Mouse (Mus musculus) left cerebral cortex, adult 8-10 months (tissue): ENCODE data around the gene Fkbp1b. TPM values are rescaled to one million over a fixed set of nuclear protein-coding genes. Genes with fewer than 3 reads are reported as not detected.
"Not testable (repeated sequence)": the region's sequence is repeated elsewhere in the genome, so short reads cannot be mapped to it uniquely, and the experiment has no call there.

Source experiments
- DNase-seq, 2 experiments: peaks; one replicate each; pipeline ENCODE4 v3.0.0; 2022; ENCODE audit warnings: low spot score in 2 of 2
- total RNA-seq, 4 experiments: library from RNA; stranded (reverse); gene quantifications; 2 replicates each; pipeline ENCODE4 v1.2.4; 2022

Gene Fkbp1b
- 10 to 100 TPM; 31.7 to 41.8 (median 39.3) TPM for total RNA-seq

- peak in 1 of 2 experiments; percentile 41 for DNase-seq
These were observed at the start of gene Fkbp1b for GRCm38 (mm10) chr12:4841392-4841887. TSS of gene Fkbp1b (minus strand) at chr12:4841591.

- DNase-seq = no peak
These were observed 48.5 kb upstream of the Fkbp1b start for GRCm38 (mm10) chr12:4889891-4890290.

GRCm38 (mm10) chr12:4889251-4889650, 47.9 kb upstream of the Fkbp1b start:
- no peak for DNase-seq

GRCm38 (mm10) chr12:4888739-4889138, 47.3 kb upstream of the Fkbp1b start:
- DNase-seq = no peak

GRCm38 (mm10) chr12:4886581-4886980, 45.2 kb upstream of the Fkbp1b start:
- DNase-seq = not testable (repeated sequence)

GRCm38 (mm10) chr12:4885062-4885461, 43.7 kb upstream of the Fkbp1b start:
- no peak for DNase-seq

- no peak for DNase-seq
These were observed 40.7 kb upstream of the Fkbp1b start for GRCm38 (mm10) chr12:4882086-4882485.

GRCm38 (mm10) chr12:4879048-4879447, 37.7 kb upstream of the Fkbp1b start:
- DNase-seq = no peak

GRCm38 (mm10) chr12:4878296-4878783, 36.9 kb upstream of the Fkbp1b start:
- no peak for DNase-seq

GRCm38 (mm10) chr12:4875623-4876022, 34.2 kb upstream of the Fkbp1b start:
- DNase-seq = no peak

- DNase-seq = peak in 1 of 2 experiments; percentile 18
These were observed 33.0 kb upstream of the Fkbp1b start, which contains the start of gene Mfsd2b for GRCm38 (mm10) chr12:4874161-4874927. TSS of gene Mfsd2b (minus strand) at chr12:4874359.

- no peak for DNase-seq
These were observed 32.1 kb upstream of the Fkbp1b start for GRCm38 (mm10) chr12:4873531-4873930.

- DNase-seq = no peak
These were observed 31.6 kb upstream of the Fkbp1b start for GRCm38 (mm10) chr12:4872983-4873477.

- DNase-seq = no peak
These were observed 30.9 kb upstream of the Fkbp1b start for GRCm38 (mm10) chr12:4872273-4872672.

GRCm38 (mm10) chr12:4871260-4871659, 29.9 kb upstream of the Fkbp1b start:
- DNase-seq = no peak

- DNase-seq = no peak
These were observed 27.5 kb upstream of the Fkbp1b start for GRCm38 (mm10) chr12:4868924-4869323.

GRCm38 (mm10) chr12:4864338-4864690, 22.9 kb upstream of the Fkbp1b start:
- DNase-seq = peak in 1 of 2 experiments; percentile 56

- DNase-seq = no peak
These were observed 22.4 kb upstream of the Fkbp1b start for GRCm38 (mm10) chr12:4863654-4864337.

- DNase-seq = no peak
These were observed 21.3 kb upstream of the Fkbp1b start for GRCm38 (mm10) chr12:4862672-4863071.

GRCm38 (mm10) chr12:4859241-4859914, 18.0 kb upstream of the Fkbp1b start:
- no peak for DNase-seq

- DNase-seq = no peak
These were observed 15.4 kb upstream of the Fkbp1b start for GRCm38 (mm10) chr12:4856834-4857233.

- DNase-seq = no peak
These were observed 14.8 kb upstream of the Fkbp1b start for GRCm38 (mm10) chr12:4856160-4856559.
